Mouse (Mus musculus) heart, adult 9 months (tissue): ENCODE measurements around the gene Rnf225.
"Not testable (repeated sequence)": the region's sequence is repeated elsewhere in the genome, so short reads cannot be mapped to it uniquely, and the experiment has no call there.

ENCODE experiments used
- DNase-seq, 2 experiments: peaks; one replicate each; pipeline ENCODE4 v3.0.0; 2022; ENCODE audit warnings: low spot score in 2 of 2

Rnf225 gene

DNA sequence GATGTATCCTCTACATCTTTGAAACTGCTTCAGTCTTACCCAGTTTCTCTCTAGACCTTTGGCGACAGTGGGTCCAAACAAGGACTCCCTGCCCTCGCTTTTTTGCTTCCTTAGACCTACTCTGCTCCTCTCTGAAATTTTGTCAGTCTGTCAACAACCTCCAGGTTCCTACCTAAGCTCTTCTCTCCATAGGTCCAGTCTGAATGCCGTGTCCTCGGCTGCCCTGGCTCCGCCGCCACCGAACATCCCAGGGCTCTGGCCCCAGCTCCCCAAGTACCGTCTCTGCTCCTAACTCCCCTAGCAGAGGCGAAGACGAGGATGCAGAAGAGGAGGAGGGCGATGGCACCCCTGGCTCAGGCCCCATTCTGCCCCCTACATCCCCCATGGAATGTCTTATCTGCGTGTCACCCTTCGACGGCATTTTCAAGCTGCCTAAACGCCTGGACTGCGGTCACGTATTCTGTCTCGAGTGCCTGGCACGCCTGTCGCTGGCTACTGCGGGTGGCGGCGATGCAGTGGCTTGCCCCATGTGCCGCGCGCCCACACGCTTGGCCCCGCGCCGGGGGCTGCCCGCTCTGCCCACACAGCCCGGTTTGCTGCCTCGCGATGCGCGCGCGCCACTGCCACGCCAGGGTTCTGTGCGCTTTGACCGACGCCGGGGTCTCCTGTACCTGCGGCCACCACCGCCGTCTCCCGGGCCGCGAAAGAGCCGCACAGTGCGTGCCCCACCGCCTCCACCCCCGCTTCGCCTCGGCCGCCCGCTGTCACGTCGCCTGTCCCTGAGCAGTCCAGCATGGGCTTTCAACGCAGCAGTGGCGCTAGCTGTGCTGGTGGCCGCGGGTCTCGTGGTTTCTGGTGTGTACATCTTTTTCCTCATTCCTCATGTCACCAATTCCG, 725 bp downstream of the Rnf225 start:
- DNase-seq: no peak

DNA sequence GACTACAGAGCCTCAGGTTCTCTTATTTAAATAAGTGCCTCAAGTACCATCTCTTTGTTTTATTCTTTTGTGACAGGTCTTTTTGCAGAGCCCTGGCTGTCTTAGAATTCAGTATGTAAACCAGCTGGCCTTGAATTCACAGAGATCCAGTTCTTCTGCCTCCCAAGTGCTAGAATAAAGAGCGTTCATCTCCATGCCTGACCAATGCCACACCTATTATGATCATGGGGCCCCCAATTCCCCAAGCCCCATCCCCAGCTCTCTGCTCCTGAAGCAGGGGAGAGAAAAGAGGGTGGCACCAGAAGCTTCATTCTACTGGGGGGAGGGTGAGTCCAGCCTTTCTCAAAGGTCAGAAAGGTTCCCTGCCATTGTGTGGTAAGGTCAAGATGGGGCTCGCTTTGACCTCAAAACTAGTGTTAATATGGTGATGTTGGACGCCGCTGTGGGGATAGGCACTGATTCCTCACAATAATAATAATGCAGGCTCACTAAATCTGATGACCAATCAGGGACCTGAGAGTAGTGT, 6.5 kb downstream of the Rnf225 start:
- DNase-seq: no peak

DNA sequence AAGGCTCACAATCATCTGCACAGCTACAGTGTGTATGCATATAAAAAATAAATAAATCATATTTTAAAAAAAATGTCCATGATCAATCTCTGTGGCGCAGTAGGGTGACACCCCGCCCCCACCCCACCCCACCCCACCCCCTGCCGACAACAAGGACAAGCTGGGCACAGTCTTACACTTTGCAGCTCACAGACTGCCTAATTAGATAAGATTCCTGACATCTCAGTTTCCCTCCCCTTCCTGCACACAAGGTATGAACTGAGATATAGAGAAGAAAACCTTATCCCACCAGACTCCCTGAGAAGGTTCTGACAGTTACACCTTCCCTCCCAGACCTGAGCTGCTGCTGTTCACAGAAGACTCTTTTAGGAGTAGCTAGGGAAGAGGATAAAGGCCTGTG, 7.6 kb downstream of the Rnf225 start:
- no peak for DNase-seq

DNA sequence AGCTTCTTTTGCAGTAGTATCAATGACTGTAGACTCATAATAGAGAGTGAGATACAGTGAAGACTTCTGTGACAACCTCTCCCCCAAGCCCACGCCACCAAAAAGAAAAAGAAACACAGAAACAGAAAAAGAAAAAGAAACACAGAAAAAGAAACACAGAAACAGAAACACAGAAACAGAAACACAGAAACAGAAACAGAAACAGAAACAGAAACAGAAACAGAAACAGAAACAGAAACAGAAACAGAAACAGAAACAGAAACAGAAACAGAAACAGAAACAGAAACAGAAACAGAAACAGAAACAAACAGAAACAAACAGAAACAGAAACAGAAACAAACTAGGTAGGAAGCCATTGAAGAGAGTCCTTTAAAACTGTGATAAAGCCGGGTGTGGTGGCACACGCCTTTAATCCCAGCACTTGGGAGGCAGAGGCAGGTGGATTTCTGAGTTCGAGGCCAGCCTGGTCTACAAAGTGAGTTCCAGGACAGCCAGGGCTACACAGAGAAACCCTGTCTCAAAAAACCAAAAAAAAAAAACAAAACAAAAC, 10.1 kb downstream of the Rnf225 start:
- DNase-seq: not testable (repeated sequence)

DNA sequence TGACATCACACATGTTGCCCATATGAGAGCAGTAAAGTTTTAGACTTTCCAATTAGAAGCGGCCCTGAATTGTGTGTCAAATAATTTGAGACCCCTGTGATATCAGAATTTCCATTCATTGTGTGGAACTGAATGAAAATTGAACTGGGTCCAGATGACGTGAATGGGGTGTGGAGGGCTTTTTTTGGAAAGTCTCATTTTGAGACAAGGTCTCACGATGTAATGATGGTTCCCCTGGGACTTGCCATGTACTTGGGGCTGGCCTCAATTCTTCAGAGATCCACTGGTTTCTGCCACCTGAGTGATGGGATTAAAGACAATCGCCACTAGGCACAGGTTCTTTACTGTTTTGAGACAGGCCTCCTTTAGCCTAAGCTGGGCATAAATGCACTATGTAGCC, 13.4 kb downstream of the Rnf225 start:
- no peak for DNase-seq

- no peak for DNase-seq
Observed at GRCm38 (mm10) chr7:12943488-12943887, 16.3 kb downstream of the Rnf225 start.

- DNase-seq: peak; percentile 96 to 97
Observed at GRCm38 (mm10) chr7:12949032-12949871, 22.0 kb downstream of the Rnf225 start.

DNA sequence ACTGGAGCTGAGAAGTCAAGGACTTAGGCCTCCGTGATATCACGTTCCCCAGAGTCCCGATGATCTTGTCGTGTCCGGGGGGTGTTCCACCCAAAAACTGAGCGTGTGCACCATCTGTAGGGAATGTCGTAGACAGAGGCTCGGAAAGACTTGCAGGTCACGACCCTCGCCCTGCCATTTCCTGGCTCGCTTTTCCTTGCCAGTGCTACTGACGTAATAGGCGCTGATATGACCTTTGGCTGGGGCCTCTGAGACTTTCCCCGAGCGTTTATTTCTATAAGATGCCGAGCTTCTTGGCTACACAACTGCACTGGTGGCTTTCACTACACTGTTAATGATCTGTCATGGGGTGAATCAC, 22.6 kb downstream of the Rnf225 start:
- no peak for DNase-seq

DNA sequence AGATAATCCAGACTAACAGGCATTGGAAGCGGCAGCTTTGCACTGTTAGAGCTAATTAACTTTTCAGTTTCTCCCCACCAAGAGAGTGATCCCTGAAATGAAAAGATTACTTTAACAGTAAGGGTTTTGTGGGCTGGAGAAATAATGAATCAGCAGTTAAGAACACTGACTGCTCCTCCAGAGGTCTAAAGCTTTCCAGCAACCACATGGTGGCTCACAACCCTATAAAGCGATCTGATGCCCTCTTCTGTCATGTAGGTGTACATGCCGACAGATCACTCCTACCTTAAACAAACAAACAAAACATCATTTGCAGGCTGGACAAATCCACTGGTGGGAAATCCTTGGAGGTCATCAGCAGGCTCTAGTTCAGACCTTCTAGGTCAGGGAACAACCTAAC, 27.7 kb downstream of the Rnf225 start:
- no peak for DNase-seq

- DNase-seq: no peak
Observed at GRCm38 (mm10) chr7:12957511-12957910, 30.3 kb downstream of the Rnf225 start.

DNA sequence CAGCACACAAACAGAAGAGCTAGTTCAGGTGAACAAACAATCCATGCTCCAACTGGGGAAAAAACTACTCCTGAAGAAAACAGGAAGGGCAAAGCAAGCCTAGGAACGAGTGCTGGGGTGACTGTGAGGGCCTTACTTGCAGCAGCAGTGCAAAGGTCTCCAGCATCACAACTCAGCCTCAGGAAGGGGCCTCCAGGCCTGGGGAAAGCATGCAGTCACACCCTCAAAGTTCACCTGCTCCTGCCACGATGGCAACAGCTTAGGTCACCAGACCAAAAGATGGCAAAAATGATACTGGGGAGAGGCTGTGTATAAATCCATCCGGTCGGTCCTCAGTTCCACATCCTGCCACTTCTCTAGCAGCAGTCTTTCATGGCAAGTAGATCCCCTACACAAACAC, 31.7 kb downstream of the Rnf225 start:
- no peak for DNase-seq

- DNase-seq: no peak
Observed at GRCm38 (mm10) chr7:12959718-12960117, 32.5 kb downstream of the Rnf225 start.

DNA sequence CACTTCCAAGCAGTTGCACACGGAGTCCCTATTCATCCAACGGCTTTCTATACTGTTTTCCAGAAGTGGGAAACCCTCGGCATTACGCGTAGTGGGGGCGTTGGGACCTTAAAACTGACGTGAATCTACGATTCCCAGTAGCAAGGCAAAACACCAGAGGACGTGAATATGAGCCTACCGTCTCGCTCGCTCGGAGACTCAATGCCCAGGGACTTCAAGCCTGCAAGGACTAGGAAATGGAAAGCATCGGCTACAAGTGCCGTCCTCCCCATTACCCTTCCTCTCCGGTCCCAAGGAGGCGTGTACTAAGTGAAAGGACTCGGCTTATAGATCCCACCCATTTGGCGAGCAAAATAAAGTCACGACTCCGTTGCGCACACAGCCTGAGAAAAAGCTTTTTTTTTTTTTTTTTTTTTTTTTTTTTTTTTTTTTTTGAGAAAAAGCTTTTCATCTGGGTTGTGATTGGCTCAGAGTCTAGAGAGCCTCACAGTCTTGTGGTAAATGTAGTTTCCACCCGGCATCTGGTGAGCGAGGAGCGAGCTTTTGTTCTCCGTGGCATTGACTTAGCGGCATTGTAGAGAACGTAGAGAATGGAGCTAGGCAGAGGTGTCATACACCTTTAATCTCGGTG, 34.4 kb downstream of the Rnf225 start:
- DNase-seq: peak; percentile 53 to 70

GRCm38 (mm10) chr7:12965678-12966091, 38.5 kb downstream of the Rnf225 start, which contains the start of gene Zfp324:
TSS of gene Zfp324 (plus strand) at chr7:12965838.
- DNase-seq: peak; percentile 92 to 94

- peak in 1 of 2 experiments; percentile 35 for DNase-seq
Observed at GRCm38 (mm10) chr7:12966104-12966845, 39.1 kb downstream of the Rnf225 start.

- DNase-seq: no peak
Observed at GRCm38 (mm10) chr7:12970906-12971305, 43.7 kb downstream of the Rnf225 start.

DNA sequence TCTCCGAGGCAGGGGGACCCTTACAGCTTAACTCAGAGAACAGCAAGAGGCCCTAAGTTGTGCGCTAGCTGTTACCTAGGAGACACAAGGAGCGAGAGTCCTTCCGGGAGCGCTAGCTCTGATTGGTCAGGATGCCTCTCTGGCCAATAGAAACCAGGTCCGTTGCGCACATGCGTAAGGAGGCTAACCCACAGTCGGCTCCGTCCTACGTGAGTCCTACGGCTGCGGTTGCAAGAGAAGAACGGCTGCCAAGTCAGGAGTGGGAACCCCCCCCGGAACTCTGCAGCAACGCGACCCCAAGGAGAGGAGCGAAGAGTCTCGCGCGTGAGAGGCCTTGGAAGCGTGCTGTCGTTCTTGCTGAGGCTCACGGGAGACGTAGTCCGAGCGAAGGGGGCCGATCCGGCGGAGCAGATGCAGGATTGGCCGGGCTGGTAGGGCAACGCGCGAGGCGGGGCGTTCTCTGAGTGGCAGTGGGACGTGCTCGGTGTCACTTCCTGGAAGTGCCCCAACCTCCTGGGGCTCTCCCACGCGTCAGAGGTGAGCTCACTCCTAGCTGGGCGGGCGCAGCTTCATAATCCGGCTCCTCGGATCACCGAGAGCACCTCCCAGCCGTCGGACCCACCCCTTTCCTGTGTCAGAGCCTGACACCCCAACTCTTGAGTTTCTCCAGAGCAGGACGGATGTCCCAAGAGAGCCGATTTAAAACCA, 50.6 kb downstream of the Rnf225 start, which contains the start of gene Zfp446:
Zfp446 (plus strand) TSS at position 167 of the 708 bp plus-strand sequence.
- peak; percentile 99 for DNase-seq

DNA sequence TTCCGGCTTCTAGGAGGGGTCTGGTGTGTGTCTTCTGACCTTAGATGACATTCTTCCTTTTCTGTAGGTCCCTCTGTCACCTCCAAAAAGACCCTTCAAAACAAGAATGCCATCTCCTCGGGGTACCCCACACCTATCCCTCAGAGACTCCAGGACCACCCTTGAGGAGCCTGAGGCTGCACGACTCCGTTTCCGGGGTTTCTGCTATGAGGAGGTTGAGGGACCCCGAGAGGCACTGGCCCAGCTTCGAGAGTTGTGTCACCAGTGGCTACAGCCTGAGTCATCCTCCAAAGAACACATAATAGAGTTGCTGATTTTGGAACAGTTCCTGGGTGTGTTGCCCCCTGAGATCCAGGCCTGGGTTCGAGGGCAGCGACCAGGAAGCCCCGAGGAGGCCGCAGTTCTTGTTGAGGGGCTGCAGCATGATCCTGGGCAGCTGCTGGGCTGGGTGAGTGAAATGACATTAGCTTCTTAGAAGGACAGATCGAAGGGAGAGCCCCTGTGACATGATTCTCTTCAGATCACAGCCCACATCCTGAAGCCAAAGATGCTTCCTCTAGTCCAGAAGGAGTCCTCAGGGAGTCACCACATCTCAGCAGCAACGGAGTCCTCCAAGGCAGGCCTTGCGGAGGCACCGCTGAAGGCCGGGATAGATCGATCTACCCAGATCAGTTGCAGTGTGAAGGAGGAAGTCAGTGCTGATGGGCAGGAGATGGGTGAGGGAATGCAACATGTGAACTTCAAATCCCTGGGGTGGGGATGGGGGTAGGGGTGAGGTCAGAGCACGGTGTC, 51.9 kb downstream of the Rnf225 start:
- peak in 1 of 2 experiments; percentile 19 for DNase-seq

- DNase-seq: no peak
Observed at GRCm38 (mm10) chr7:12979776-12980175, 52.6 kb downstream of the Rnf225 start.
